Mouse (Mus musculus) heart, postnatal 25 days (tissue): ENCODE data around the gene Prlr. TPM values are rescaled to one million over a fixed set of nuclear protein-coding genes. Genes with fewer than 3 reads are reported as not detected.

Source experiments
- DNase-seq: peaks from one replicate; pipeline ENCODE4 v3.0.0; 2022; ENCODE audit warnings: low spot score
- intact Hi-C: fragments of 180-260 bp; cut with DNase I; formaldehyde crosslinking; loops from one replicate; pipeline ENCODE4 v1.15.1; 2025
- total RNA-seq, 2 experiments: library from RNA; stranded (reverse); gene quantifications; 2 replicates each; pipeline ENCODE4 v1.2.3; 2021

Prlr gene
- 1 to 10 TPM; 1.7 to 1.9 TPM for total RNA-seq

DNA sequence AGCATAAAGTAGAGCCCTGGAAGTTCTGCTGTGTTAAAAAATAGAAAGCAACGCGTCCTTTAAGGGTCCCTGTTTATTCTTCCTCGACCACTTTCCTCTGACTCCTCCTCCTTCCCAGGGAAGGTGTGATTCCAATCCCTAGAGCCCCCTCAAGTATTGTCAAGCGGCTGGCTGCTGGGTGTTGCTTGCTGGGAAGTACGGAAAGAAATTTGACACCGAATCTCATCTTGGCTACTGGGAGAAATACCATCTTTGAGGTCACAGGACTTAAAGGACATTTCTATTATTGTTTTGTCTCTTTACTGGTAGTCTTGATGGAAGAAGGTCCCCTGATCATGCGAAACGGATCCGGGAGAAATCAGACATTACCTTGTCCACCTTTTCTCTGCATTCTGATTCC is at the start of gene Prlr:
Gene Prlr, plus strand, starts transcription at position 156 of the 400 bp plus-strand sequence.
- DNase-seq = no peak
- intact Hi-C loops = no loop called here

DNA sequence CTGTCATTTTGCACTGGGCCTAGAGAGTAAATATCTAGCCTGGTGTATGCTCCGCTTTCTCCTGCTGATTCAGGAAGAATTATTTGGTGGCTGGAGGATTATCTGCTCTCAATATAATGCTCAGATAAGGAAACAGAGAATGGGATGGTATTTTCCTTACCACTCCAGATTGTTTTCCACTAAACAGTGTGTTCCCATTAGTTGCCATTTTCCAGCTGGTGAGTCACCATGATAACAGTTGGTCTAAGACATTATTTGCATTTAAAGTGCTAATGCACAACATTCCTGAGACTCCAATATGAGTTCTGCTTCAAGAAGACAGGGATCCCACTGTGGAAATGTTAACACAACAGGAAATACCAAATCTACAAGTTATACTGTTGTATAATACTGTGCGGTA is 43.3 kb upstream of the Prlr start:
- DNase-seq = no peak
- intact Hi-C loops = no loop called here

DNA sequence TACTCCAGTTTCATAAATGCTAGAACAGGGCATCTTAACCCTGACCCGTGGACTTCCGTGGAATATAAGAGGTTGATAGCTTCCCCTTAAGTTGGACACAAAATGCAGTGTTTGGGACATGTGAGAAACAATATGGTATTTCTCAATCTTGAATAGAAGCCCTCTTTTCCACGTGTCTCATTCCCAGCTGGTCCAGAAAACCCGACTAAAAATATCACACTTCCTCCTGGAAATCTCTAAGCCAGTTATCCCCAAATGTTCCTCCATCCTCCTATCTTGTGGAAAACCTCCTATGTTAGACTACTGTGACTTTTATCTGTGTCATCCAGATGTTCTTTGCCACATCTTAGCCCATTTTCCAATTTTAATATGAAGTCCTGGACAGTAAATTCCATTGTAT is 42.1 kb upstream of the Prlr start:
- DNase-seq = no peak
- intact Hi-C loops = no loop called here

- intact Hi-C loops = no loop called here
- no peak for DNase-seq
These were observed 32.5 kb upstream of the Prlr start for GRCm38 (mm10) chr15:10144520-10144919.

DNA sequence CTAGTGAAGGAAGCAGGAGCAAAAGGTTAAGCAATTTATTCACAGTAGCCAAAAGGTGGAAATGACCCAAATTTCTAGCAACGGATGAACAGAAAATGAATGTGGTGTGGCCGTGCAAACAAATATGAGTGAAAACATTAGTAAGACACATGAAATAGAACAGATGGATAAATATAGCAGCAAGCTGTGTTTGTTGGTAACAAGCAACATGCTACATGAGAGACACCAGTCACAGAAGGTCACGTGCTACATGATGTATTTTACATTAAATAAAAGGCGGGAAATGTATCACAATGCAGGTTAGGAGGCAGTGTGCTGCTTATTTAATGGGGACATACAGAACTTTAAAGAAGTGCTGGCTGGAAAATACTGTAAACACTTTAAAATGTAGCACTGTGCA is 28.8 kb upstream of the Prlr start:
- DNase-seq = no peak

DNA sequence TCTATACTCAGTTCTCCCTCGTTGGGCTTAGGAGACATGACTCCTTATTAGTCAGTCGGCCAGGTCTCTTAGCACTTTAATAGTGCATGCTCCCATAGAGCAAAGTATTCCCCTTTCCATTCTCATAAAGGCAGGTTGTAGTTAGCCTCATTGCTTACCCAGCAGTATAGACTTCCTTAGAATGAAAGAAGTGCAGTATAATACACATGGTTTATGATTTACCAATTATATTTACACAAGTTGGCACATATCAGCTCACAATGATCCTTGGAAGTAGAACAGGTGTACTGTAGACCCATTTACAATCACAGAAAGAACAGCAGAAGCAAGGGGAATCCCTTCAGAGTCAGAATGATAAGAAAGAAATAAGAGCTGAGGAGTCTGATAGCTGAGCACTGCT is 16.4 kb upstream of the Prlr start:
- intact Hi-C loops = no loop called here
- DNase-seq = no peak

More for the DNA sequence above, 28.8 kb upstream of the Prlr start:
- intact Hi-C loops = no loop called here

DNA sequence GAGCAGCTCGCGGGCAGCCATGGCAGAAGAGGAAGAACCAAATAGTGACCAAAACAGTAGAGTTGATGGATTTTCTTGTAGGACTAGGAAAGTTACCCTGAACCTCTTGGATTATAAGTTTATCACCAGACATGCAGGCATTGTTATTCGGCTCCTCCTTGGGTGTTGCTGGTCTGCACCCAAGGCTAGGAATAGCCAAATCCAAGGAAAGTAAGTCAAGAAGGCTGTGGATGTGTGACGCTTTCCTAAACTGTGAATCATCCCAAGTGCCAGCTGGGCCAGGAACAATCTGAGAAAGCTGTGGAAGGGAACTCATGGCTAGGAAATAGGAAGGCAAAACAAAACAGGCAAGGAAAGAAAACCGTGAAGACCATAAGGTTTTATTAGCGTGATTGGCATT is 2.0 kb upstream of the Prlr start:
- DNase-seq = no peak
- intact Hi-C loops = no loop called here

GRCm38 (mm10) chr15:10175656-10176055 is 1.4 kb upstream of the Prlr start:
- no peak for DNase-seq
- intact Hi-C loops = no loop called here

DNA sequence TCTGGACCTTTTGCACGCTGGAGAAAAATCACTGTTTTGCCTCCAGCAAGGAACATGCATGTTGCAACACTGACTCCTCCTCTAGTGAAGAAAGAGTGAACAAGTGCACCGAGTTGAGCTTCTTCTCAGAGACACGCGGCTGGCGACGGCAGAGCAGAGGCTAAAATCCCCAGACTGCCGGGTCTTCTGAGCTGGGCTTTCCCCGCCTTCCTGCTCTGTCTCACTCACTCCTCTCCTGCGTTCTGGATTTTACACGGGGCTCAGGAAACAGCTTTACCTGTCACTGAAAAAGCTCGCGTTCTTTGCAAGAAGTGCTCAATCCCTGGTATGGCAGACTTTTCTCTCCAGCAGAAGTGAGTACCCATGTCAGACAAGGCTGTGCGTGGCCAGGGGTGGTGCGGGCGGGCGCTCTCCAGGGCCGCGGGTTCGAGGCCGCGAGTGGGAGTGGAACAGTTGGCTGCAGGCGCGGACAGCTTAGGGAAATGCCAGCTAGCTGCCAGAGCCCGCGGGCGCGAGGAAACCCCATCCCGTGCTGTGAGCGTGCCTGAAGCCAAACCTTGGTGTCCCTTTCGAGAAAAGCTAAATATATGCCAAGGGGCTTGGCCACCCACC is 587 bp downstream of the Prlr start:
- no peak for DNase-seq
- intact Hi-C loops = no loop called here

DNA sequence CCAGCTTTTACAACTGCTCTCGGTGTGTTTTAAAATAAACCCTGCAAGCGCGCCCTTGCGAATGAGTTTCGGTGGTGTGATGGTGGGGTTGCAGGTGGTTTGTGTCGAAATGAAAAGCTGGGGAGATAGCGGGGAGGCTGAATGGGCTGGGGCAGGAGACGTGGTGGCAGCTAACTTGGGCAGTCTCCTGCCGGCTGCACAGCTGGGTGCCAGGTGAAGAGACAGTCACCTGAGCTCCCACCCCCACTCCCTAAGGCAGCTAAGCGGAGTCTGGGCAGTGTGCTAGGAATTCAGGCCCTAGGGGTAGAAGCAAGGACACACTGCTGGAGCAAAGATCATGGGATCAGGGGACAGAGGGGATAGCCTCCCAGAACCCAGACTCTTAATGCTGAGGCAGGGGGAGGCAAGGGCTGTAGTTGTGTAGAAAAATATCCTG is 1.1 kb downstream of the Prlr start:
- intact Hi-C loops = no loop called here
- DNase-seq = no peak

DNA sequence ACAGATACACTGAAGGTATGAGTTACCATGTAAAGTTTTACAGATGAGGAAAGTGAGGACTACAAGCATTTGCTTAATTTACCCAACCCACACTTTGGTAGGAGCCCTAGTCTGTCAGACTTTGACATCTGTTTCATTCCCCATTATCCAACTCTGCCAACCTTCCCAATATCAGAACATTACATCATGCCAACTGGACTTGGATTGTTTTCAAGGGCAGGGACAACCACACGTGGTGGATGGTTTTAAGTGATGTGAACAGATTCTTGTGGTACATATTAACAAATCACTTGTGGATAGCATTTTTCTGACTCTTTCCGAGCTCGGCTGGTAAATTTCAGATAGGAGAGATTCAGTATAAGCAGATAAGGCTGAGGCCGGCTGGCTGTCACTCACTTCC is 3.7 kb downstream of the Prlr start:
- DNase-seq = no peak
- intact Hi-C loops = no loop called here

DNA sequence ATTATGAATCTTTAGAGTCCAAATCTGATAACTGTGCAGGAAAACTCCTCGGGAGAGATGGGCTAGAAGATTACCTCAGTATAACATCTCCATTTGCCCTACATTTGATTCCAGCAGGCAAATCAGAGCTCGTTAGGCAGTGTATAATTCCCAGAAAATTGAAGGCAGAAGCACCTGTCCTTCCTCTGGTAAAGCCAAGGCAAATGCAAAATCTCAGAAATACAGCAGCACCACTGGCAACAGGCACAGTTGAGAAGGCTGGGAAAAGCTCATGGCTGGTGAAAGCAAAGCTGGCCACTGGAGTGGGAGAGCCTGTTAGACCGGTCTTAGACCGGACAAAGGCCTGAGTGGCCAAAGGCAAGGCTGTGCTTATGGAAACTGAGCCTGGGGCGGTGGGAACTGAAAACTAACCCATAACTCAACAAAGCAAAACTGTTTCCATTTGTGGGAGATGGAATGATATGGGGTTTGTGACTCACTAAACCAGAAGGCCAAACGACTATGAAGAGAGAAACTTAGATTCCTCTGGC is 15.1 kb downstream of the Prlr start:
- intact Hi-C loops = no loop called here
- no peak for DNase-seq

DNA sequence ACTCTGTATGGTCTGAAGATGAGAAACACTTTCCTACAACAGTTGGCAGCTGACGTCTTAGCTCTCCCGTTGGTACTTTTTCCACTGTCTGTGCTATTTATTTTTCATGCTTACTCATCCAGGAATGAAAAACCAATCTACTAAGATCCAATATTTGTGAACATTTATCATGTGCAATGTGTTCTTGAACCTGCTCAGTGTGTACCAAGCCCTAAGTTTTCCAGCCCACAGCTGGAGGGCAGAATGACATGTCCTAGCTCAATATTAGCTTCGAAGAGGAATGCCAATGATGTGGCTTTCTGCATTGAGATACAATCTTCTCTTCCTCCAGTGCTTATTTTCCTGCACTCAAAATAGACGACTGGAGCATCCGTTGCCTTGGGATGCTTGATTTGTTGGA is 24.0 kb downstream of the Prlr start:
- no peak for DNase-seq
- intact Hi-C loops = no loop called here

GRCm38 (mm10) chr15:10202504-10203302 is 25.7 kb downstream of the Prlr start:
- intact Hi-C loops = no loop called here
- DNase-seq = no peak

DNA sequence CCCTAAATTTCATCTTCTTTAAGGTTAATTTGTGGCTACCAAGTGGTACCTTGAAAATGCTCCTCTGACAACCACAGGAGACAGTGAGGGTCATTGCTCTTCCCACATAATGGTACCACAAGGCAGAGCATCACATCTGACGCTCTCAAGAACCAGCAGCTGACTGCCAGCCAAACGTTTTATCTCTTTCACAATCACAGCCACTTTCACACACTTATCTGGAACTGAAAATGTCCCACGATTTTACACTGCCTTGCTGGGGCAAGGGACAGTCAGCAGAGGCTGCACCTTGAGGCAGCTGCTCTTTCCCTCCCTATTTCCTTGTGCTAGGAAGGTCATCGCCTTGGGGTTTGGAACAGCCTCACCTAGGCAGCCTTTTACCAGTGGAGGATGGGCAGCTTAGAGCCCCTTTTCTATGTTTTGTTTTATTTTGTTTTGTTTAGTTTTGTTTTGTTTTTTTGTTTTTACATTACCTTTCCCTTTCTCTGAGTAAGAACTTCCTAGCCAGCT is 33.3 kb downstream of the Prlr start:
- intact Hi-C loops = no loop called here

DNA sequence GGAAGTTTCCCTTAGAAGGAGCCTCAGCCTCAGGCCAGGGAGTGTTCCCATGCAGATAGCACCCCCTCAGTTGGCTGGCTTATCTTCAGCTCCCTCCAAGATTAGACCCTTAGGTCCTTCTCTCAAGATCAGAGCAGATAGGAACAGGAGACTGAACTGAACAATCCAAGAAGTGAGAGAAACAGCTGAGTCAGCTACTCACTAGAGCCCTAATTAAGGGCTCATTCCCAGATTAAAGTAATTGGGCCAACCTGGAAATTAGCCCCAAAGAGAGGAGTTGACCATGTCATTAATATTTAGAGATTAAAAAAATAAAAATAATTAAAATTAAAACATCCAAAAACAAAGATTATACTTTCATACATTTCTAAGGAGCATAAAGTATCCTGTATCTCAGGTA is 35.0 kb downstream of the Prlr start:
- no peak for DNase-seq
- intact Hi-C loops = no loop called here

More for the DNA sequence above, 33.3 kb downstream of the Prlr start:
- no peak for DNase-seq

DNA sequence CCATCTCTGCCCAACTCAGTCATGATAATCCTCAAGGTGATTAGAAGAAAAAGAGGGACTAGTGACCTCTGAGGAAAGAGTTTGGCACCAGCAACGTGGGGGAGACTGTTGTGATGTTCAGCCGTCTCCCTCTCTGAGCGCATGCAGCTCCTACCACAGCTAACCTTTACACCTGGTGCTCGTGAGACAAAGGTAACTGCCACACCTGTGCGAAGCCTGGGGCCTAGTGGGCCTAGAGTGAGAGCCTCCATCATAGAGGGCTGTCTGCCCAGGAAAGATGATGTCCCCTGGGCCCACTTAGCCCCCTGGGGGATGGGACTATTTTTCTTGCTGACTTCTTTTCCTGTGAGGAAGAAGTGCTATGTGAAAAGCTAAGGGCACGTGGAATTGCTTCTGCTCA is 36.2 kb downstream of the Prlr start:
- intact Hi-C loops = no loop called here
- no peak for DNase-seq

- DNase-seq = no peak
- intact Hi-C loops = no loop called here
These were observed 36.7 kb downstream of the Prlr start for GRCm38 (mm10) chr15:10213710-10214109.

GRCm38 (mm10) chr15:10215719-10216118 is 38.7 kb downstream of the Prlr start:
- DNase-seq = no peak
- intact Hi-C loops = no loop called here

DNA sequence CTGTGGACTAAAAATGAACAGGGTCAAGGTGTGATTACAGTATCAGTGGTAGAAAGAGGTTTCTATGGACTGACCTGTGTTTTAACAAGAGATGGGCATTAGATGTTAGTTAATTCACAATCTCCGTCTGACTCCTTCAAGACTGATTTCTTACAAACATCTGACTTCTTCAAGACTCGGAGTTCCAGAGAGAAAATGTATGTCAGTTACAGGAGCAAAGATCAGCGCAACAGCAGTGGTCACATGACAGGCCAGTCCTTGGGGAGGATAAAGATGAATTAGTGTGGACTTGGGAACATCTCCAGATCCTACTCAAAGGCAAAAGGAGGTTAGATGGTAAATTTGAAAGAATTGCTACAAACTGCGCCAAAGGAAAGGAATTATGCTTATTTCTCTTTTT is 39.2 kb downstream of the Prlr start:
- intact Hi-C loops = no loop called here
- DNase-seq = no peak

DNA sequence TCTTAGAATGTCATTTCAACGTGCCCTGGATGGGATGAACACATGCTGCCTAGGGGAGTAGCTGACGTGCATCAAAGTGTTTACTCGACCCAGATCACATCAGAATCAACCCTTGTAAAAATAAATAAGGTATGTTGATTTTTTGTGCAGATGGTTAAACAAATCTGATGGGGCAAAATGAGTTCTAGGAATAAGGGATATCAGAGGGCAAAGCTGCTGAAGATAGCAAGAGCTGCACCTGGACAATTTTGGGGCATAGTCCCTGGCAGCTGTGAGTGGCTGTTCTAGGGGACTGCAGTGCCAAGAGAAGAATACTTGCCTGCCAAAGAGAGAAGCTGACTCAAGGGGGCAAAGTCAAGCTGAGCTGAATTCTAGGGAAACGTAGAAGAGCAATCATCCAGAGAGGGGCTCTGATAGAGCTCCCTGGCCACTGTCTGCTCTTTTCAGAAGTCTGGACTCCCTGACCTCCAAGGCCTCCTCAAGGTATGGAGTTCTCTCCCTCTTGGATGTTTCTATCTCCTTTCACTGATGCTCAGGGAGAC is 46.6 kb downstream of the Prlr start:
- intact Hi-C loops = no loop called here
- DNase-seq = no peak
